Mouse (Mus musculus) neural tube, embryonic 14.5 days (tissue): Measurements from ENCODE around the gene Dscam. TPM values are rescaled to one million over a fixed set of nuclear protein-coding genes. Genes with fewer than 3 reads are reported as not detected.

Experiments
- ATAC-seq: fragments of 200-750 bp; cut with Nextera tagmentation; 2 replicates; pipeline ENCODE4 v1.8.0; 2017; ENCODE audit warnings: low read depth, mild to moderate bottlenecking, moderate TSS enrichment, moderate library complexity
- H3K27ac ChIP-seq: fragments of 300-500 bp; sonication (generic); 2 replicates; pipeline ENCODE4 v1.5.1; 2014; ENCODE audit warnings: low read depth, mild to moderate bottlenecking, control low read depth, low read length, moderate library complexity, mixed read lengths
- H3K27me3 ChIP-seq: fragments of 300-500 bp; sonication (generic); 2 replicates; pipeline ENCODE4 v1.6.1; 2014; ENCODE audit warnings: low read length; ENCODE audit not compliant: control insufficient read depth, insufficient read depth
- H3K36me3 ChIP-seq: fragments of 300-500 bp; sonication (generic); 2 replicates; pipeline ENCODE4 v1.6.1; 2014; ENCODE audit warnings: low read length, mixed read lengths; ENCODE audit not compliant: control insufficient read depth, insufficient read depth
- H3K4me1 ChIP-seq: fragments of 300-500 bp; sonication (generic); 2 replicates; pipeline ENCODE4 v1.6.1; 2014; ENCODE audit warnings: low read length; ENCODE audit not compliant: control insufficient read depth, insufficient read depth
- H3K4me2 ChIP-seq: fragments of 300-500 bp; sonication (generic); 2 replicates; pipeline ENCODE4 v1.6.1; 2014; ENCODE audit warnings: mild to moderate bottlenecking, low read depth, low read length, control low read depth
- H3K4me3 ChIP-seq: fragments of 300-500 bp; sonication (generic); 2 replicates; pipeline ENCODE4 v1.5.1; 2014; ENCODE audit warnings: low read depth, low read length, control low read depth, mixed read lengths
- H3K9ac ChIP-seq: fragments of 300-500 bp; sonication (generic); replicated peaks from 2 replicates; pipeline ENCODE4 v1.6.1; 2014; ENCODE audit warnings: low read depth, mild to moderate bottlenecking, control low read depth, low read length, mixed read lengths
- H3K9me3 ChIP-seq: fragments of 300-500 bp; sonication (generic); 2 replicates; pipeline ENCODE4 v1.6.1; 2016; ENCODE audit warnings: low read length; ENCODE audit not compliant: control insufficient read depth
- WGBS: fragments of 180-500 bp; shearing (Covaris S2); extraction: QIAGEN DNeasy Blood & Tissue Kit; methylation state at CpG from one replicate; pipeline ENCODE4 v1.1.7; 2014; 5-methylcytosine and 5-hydroxymethylcytosine counted together
- polyA plus RNA-seq: library from polyadenylated mRNA; unstranded; fragments of >200 nt; fragmentation: Nextera tagmentation; extraction: Ambion mirVana; gene quantifications from 2 replicates; pipeline ENCODE4 v1.2.1, GENCODE M21; 2014

Dscam gene
- polyA plus RNA-seq, 1 experiment from 2014 or later = 19.9 TPM

DNA sequence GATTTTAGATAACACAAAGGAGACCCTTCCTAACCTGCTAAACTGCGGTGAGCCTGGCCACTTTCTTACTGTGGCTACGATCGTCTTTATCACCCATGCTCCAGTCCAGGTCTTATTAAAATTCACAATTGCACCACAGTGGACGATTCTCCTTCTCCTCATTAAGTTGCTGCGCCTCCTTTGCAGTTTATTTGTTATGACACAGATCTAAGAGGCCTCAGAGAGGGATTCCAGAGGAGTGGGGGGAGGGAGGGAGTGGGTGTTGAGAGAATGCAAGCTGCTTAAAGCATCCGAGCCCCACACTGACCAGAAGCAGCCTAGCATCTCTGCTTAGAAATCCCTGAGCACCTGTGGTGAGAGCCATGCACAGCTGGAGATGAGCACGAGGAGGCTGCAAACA, 413.6 kb downstream of the Dscam start:
- Histone ChIP-seq H3K4me2 (peak overlapping the region; percentile 8; the same call in 1 of the 2 replicates), H3K4me1 (peaks cover 28% of the 10 kb centered on the region), H3K27ac (peak overlapping the region; percentile 73), H3K4me3 (no peak overlapping the region), H3K9ac (no peak overlapping the region), H3K27me3 (no peaks in the 10 kb centered on the region), H3K9me3 (no peaks in the 10 kb centered on the region), H3K36me3 (no peaks in the 10 kb centered on the region)
- peak; percentile 82 for ATAC-seq
- WGBS = 8% methylated on average over 7 of the region's 7 CpGs

DNA sequence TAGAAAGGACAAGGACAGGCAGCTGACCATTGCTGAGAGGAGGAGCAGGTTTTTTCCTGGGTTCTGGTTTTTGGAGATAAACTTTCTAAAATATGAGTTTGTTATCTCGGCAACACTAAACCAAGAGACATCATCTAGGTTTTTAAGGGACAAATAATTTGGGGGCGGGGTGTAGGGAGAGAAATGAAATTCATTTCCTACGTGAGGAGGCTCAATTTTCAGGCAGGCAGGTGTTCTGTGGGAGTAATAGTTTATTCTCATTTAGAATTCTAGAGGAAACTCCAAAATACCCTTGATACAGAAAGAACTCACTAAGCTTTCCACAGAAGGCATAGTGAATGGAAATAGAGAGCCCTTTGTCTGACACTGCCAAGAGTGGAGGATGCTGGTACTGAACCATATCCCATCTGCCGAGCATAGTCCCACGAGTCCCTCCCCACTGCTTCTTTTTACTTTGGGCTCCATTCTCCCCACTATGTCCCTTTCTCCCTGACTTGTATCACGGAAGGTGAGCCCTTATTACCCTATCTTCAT, 415.5 kb downstream of the Dscam start:
- ATAC-seq = no peak
- Histone ChIP-seq H3K27ac (no peak overlapping the region), H3K9me3 (no peaks in the 10 kb centered on the region), H3K4me1 (peaks cover 22% of the 10 kb centered on the region), H3K4me3 (no peak overlapping the region), H3K36me3 (no peaks in the 10 kb centered on the region), H3K4me2 (no peak overlapping the region), H3K27me3 (no peaks in the 10 kb centered on the region), H3K9ac (no peak overlapping the region)
- WGBS = 72% methylated on average over 6 of the region's 6 CpGs

DNA sequence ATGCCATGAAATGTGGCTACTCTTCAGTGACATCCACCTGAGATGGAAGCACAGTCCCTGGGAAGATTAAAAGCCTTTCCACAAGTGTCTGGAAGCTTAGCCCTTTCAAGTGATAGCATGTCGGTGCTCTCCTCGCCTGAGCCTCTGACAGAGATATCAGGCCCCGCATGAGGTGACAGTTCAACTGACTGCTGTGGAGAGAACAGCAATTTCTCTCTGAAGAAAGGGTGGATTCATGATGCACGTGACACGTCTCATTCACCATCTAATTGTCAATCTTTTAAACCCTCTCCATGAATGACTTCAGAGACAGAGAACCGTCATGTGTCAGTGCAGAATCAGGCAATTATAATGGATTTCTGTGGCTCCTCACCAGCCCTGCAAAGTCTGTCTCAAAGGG, 416.2 kb downstream of the Dscam start:
- Histone ChIP-seq H3K4me2 (no peak overlapping the region), H3K9ac (no peak overlapping the region), H3K4me3 (no peak overlapping the region), H3K9me3 (no peaks in the 10 kb centered on the region), H3K27me3 (no peaks in the 10 kb centered on the region), H3K36me3 (no peaks in the 10 kb centered on the region), H3K4me1 (peaks cover 22% of the 10 kb centered on the region), H3K27ac (0 out of 2 replicates have a peak overlapping the region, but pooled peaks have one; percentile 4)
- ATAC-seq = no peak
- 51% methylated on average over 6 of the region's 6 CpGs for WGBS

DNA sequence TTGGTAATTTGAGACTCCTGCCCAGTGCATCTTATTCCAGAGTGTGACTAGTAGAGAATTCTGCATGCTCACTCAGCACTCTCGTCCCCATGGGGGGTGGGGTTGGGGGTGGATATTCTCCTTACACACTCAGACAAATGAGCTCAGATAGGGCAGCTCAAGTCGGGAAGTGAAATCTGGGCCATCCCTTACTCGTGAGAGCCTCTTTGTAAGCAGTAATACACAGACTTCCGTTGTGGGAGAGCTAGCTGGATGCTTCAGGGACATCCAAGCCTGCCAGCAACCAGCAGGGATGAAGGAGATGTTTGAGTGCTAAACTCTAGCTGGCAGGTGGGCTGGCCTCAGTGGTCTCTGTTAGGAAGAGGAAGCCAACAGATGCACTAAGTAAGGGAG, 416.8 kb downstream of the Dscam start:
- Histone ChIP-seq H3K27me3 (no peaks in the 10 kb centered on the region), H3K4me1 (peaks cover 21% of the 10 kb centered on the region), H3K36me3 (no peaks in the 10 kb centered on the region), H3K9ac (no peak overlapping the region), H3K4me3 (no peak overlapping the region), H3K4me2 (no peak overlapping the region), H3K27ac (no peak overlapping the region), H3K9me3 (no peaks in the 10 kb centered on the region)
- 35% methylated on average over 4 of the region's 4 CpGs for WGBS
- no peak for ATAC-seq

DNA sequence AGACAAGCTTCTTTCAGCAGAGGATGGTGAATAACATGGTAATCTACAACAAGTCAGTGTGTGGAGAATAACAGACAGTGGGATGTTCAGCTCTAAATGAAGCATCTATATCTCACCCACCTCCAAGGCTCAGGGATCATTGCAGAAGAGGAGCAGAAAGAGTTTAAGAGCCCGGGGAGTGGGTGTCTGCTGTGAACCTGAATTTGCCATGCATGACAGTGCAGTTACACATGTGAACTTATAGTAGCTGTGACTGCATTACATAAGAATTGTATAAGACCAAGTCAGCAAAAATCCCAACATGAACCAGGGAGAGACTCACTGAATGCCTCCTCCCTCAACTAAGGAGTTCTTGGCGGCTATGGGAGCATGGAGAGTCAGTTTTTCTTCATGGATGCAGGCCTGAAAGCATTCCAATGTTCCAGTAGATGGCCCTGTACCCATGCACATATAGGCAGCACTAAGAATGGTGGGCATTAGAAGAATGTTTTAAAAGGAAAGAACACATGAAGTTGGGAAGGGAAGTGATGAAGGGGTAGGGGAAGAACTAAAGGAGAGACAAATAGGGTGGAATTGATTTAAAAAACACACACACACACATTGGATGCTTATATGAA, 417.3 kb downstream of the Dscam start:
- no peaks in the 10 kb centered on the region for H3K27me3 ChIP-seq
- H3K4me1 ChIP-seq = peaks cover 17% of the 10 kb centered on the region
- H3K27ac ChIP-seq = no peak overlapping the region
- no peak overlapping the region for H3K9ac ChIP-seq
- no peak overlapping the region for H3K4me3 ChIP-seq
- ATAC-seq = no peak
- H3K4me2 ChIP-seq = no peak overlapping the region
- H3K9me3 ChIP-seq = no peaks in the 10 kb centered on the region
- WGBS = 81% methylated on average over 2 of the region's 2 CpGs
- no peaks in the 10 kb centered on the region for H3K36me3 ChIP-seq

DNA sequence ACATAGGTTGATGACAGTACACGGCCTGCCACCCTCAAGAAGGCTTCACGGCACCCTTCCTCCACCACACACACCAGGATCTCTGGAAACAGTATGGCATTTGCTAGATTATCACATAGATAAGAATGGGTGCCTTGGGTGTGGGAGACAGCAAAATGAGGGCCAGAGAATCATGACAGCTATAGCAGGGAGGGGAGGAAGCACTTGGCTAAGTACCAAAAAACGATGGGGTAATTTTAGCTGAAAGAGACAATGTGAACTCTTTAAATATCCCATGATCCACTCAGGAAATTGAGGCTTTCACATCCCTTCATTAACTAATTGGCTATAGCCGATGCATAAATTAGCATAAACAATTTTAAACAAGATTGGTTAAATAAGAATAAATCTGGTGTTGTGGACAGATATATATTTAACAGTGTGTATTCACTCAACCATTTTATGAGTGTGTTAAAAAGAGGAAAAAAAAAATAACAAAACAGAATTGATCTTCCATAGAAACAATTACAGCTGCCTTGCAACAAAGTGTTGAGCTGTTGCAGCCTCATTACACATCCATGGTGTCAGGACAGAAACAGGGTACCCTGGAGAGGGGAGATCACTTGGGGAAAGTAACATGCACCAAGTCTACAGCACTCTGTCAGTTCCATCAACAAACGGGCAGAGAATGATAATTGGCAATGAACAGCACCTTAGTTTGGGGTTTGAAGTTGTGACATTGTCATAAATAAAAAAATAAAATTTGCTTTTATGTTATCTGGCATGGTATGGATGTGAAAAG, 427.9 kb downstream of the Dscam start:
- no peaks in the 10 kb centered on the region for H3K4me1 ChIP-seq
- no peaks in the 10 kb centered on the region for H3K27me3 ChIP-seq
- 60% methylated on average over 5 of the region's 5 CpGs for WGBS
- no peak overlapping the region for H3K4me2 ChIP-seq
- H3K4me3 ChIP-seq = no peak overlapping the region
- no peaks in the 10 kb centered on the region for H3K36me3 ChIP-seq
- H3K27ac ChIP-seq = no peak overlapping the region
- ATAC-seq = no peak
- no peak overlapping the region for H3K9ac ChIP-seq
- H3K9me3 ChIP-seq = no peaks in the 10 kb centered on the region

DNA sequence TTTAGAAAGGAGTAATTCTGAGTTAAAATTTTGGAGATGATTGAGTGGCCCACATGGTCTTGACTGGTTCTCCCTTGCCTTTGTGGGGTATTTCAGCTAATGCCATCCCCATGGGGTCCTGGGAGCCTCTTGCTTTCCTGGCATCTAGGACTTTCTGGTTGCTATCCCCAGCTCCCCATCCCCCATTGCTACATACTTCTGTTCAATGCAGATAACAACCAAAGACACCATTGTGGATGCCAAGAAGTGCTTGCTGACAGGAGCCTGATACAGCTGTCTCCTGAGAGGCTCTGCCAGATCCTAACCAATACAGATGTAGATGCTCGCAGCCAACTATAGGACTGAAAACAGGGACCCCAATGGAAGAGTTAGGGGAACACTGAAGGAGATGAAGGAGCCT, 429.2 kb downstream of the Dscam start:
- H3K9ac ChIP-seq = no peak overlapping the region
- H3K27me3 ChIP-seq = no peaks in the 10 kb centered on the region
- no peaks in the 10 kb centered on the region for H3K9me3 ChIP-seq
- 92% methylated on average over 1 of the region's 1 CpGs for WGBS
- no peaks in the 10 kb centered on the region for H3K36me3 ChIP-seq
- no peak for ATAC-seq
- H3K27ac ChIP-seq = no peak overlapping the region
- H3K4me2 ChIP-seq = no peak overlapping the region
- no peak overlapping the region for H3K4me3 ChIP-seq
- no peaks in the 10 kb centered on the region for H3K4me1 ChIP-seq

DNA sequence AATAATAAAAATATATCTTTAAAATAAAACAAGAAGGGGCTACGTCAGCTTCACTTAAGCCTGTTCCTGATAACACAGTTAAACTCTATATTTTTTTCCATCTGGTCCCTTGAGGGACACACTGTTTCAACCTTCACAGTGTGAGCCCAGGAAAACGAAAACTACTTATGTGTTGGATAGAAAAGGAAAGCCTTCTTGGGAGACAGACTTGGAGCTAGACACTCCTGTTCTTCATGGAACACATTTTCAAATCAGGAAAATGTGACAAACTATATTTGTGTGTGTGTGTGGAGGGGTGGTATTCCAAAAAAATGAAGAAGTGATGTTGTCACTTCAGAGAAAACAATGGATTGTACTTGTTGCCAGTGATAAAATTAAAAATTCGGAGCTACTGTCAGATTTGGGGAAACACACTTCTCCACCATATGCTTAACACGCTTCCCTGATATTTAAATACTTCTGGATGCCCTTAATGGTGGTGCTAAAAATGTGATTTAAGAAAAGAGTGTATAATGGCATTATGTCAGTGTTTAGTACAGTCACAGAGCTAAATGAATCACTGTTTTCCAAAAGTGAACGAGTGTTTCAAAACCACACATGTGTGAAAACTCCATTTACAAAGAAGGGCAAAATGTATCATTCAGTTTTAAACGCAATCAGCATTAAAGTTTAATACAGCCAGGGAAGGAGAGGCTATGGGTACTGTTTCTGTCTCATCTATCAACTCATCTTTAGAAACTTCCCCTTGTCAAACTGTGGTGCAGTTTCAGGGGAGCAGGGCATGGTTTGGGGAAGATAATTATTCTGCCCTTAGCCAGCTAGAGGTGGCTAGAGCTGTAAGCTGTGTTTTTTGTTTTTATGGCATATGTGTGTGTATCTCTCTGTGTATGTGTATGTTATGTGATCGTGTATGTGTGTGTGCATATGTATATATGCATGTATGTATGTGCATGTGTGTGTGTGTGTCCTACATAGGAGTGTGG, 430.2 kb downstream of the Dscam start:
- H3K4me3 ChIP-seq = no peak overlapping the region
- ATAC-seq = no peak
- H3K4me1 ChIP-seq = no peaks in the 10 kb centered on the region
- 78% methylated on average over 7 of the region's 7 CpGs for WGBS
- H3K27ac ChIP-seq = no peak overlapping the region
- no peak overlapping the region for H3K9ac ChIP-seq
- H3K9me3 ChIP-seq = no peaks in the 10 kb centered on the region
- H3K4me2 ChIP-seq = no peak overlapping the region
- no peaks in the 10 kb centered on the region for H3K36me3 ChIP-seq
- no peaks in the 10 kb centered on the region for H3K27me3 ChIP-seq
